Mouse (Mus musculus): ENCODE measurements around the gene Tmem79.
"Not testable (repeated sequence)": the region's sequence is repeated elsewhere in the genome, so short reads cannot be mapped to it uniquely, and the experiment has no call there.

Tmem79 gene

DNA sequence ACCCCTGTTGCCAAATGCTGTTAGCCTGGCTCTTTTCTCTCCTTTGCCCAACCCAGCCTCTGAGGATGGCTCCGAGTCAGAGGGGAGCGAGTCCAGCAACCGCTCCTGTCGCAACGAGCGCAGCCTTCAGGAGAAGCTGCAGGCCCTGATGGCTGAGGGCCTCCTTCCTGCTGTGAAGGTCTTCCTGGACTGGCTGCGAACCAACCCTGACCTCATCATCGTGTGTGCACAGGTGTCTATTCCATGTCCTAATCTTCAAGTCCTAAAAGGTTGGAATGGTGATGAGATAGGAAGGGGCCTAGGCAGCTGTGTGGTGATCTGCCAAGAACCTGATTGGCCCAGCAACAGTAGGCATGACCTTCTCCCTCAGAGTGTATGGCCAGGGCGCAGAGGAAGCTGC is 17.0 kb upstream of the Tmem79 start:
- no peak for DNase-seq

GRCm38 (mm10) chr3:88350732-88351131 is 14.8 kb upstream of the Tmem79 start:
- DNase-seq: no peak

GRCm38 (mm10) chr3:88339006-88339405 is 3.1 kb upstream of the Tmem79 start:
- DNase-seq: no peak

GRCm38 (mm10) chr3:88338316-88338715 is 2.4 kb upstream of the Tmem79 start:
- no peak for DNase-seq

GRCm38 (mm10) chr3:88337367-88338020 is 1.5 kb upstream of the Tmem79 start:
- DNase-seq: no peak

DNA sequence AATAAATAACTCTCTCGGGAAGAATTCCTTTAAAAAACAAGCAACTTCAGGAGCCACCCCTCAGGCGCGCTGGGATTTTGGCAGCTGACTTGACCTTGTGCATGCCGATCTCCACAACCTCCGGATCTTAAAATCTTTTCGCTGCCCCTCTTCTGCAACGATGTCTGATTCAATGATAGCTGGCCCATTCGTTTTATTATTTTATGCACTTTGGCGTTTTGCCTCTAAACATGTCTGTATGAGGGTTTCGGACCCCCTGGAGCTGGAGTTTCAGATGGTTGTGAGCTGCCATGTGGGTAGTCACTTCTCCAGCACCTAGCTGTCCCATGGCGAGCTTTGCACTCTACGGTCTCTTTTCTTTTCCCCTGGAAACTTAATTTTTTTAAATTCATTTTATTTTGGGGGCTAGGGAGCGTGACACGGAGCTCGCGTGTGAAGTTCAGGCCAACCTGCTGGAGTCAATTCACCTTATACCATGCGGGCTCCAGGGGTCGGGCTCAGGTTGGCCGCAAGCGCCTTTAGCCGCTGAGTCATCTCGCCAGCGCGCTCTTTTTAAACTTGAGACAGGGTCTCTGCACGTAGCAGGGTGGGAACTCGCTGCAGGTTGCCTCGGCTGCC is 403 bp downstream of the Tmem79 start:
- DNase-seq: no peak

- DNase-seq: no peak
These were observed 979 bp downstream of the Tmem79 start for GRCm38 (mm10) chr3:88334902-88335435.

DNA sequence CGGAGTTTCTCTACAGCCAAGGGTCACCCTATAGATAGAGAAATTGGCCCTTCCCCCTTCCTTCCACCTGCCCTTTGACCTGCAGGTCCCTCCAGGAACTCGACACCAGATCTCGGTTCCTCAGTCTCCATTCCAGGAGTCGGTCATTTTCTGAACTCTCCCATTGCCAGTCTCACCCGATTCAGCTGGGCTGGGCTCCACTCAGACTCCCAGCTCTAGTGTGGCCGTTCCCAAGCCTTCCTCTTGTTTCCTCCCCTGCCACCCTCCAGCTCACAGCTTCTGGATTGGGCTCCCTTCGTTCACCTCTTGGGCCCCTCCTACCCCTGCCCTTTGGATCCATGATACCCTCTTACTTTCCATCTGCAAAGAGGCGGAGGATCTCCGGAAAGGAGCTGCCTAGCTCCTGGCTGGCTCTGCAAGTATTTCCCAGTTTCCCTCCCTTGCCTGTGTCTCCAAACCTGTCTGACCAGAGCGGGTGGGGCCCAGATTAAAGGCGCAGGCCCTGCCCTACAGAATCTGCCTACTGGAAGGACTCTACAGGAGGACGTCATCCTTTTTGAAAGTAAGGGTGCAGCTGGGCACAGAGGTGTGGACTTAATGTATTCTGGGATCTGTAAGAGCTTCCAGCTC is 1.8 kb downstream of the Tmem79 start:
- peak; percentile 56 to 74 for DNase-seq

GRCm38 (mm10) chr3:88331282-88331681 is 4.7 kb downstream of the Tmem79 start:
- DNase-seq: peak in 1 of 2 experiments; percentile 59

GRCm38 (mm10) chr3:88328956-88329355 is 7.0 kb downstream of the Tmem79 start:
- DNase-seq: no peak

DNA sequence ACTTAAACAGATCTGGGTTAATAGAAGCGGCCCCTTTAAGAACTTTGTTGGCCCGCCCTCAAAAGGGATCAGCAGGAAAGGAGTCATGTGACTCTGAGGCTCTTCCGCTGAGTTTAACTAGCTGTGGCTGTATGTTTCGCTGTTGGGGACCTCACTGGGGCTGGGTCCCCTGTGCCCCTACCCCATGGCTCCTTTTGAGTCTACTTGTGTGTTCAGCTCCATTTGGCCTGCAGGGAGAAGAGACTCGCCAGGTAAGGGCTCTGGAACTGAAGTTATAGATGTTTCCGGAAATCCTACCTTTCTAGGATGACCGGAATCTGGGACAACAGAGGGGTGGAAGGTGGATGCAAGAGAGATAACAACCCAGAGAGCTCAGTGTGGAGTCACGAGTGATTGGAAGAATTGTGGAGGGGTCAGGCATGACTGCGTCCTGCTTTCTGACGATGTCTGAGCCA is 11.0 kb downstream of the Tmem79 start, which contains the start of gene Glmp:
Gene Glmp, plus strand, starts transcription at position 73 of the 455 bp plus-strand sequence.
- peak; percentile 58 to 64 for DNase-seq

- DNase-seq: no peak
These were observed 36.8 kb downstream of the Tmem79 start for GRCm38 (mm10) chr3:88299172-88299571.

DNA sequence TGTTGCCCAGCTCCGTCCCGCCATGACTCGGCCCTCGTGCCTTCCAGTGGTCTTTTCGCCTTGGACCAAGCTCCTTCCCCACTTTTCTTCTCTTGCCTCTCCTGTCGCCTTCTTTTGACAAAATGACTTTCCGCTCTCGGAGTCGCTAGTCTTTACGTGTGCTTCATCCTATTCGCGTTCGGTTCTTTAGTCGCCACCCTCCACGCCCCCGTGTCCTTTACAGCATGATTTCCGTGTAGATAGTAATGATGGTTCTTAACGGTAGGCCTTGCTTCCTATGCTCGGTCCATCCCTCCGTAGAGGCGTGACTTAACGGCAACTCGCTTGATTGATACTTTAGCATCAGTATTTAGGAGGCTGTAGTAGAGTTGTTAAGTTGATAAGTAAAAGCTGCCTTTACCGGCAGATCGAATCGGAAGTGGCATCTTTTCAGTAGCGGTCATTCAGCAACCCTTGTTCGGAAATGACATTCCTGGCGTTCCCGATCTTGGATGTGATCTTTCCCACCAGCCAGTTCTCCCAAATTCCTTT is 38.6 kb downstream of the Tmem79 start:
- peak in 1 of 2 experiments; percentile 24 for DNase-seq

DNA sequence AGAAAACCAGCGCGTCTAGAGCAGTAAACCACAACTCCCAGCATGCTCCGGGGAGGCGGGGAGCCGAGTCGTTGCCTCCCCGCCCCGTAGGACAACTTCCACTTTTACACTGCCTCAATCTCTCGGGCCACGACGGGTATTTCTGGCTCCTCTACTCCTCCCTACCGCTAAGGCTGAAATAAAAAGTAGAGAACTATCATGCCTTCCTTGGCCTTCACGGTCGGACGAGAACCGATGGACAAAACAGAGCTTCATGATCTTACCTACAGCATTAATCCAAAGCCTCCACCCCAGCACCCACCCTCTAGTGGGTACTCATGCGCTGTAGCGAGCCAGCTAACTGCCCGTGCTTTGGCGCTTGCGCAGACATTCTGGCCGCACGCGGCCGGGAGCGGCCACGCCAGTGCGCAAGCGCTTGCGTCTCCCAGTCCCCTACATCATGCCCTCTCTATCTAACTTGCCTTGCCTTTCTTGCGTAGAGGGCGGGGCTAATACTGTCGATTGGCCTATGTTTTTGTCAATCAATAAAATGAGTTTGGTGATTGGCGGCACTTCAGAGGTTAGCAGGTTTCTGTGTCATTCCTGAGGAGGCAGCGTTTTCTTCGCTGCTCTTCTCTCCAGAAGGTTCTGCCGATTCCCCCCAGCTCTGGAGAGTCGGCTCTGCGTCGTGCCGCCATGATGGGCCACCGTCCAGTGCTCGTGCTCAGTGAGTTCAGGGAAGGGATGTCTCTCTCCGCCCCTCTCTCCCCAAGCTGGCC is 39.2 kb downstream of the Tmem79 start, which contains the start of the genes Tsacc and Cct3:
Gene Tsacc, minus strand, starts transcription at position 439 of the 758 bp plus-strand sequence.
Gene Cct3, plus strand, starts transcription at position 556 of the 758 bp plus-strand sequence.
- peak; percentile 96 to 98 for DNase-seq

- no peak for DNase-seq
These were observed 39.8 kb downstream of the Tmem79 start for GRCm38 (mm10) chr3:88296110-88296560.

DNA sequence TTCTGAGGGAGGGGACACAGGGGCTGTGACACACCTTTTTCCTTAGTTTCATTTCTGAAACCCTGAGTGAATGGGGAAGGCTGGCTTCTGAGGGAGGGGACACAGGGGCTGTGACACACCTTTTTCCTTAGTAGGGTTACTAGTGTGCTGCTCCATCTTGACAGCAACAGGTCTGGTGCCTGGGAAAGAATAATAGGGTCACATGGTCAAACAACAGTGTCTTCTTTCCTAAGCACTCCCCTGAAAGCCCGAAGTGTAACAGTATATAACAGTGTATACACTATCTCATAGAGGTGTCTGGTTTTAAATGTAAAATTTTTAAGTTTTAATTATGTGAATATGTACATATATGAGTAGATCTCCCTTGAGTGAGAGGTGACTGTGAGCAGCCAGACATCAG is 40.7 kb downstream of the Tmem79 start:
- not testable (repeated sequence) for DNase-seq

DNA sequence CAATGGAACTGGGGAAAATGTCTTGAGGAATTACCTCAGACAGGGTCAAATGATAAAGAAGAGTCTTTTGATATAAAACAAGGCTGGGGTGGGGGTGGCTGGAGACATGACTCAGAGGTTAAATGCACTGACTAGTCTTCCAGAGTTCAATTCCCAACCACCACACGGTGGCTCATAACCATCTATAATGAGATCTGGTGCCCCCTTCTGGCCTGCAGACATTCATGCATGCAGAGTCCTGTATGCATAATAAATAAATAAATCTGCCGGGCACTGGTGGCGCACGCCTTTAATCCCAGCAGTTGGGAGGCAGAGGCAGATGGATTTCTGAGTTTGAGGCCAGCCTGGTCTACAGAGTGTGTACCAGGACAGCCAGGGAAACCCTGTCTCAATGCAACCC is 44.0 kb downstream of the Tmem79 start:
- peak; percentile 29 to 55 for DNase-seq

- DNase-seq: peak; percentile 73 to 81
These were observed 47.7 kb downstream of the Tmem79 start for GRCm38 (mm10) chr3:88288133-88288713.

DNA sequence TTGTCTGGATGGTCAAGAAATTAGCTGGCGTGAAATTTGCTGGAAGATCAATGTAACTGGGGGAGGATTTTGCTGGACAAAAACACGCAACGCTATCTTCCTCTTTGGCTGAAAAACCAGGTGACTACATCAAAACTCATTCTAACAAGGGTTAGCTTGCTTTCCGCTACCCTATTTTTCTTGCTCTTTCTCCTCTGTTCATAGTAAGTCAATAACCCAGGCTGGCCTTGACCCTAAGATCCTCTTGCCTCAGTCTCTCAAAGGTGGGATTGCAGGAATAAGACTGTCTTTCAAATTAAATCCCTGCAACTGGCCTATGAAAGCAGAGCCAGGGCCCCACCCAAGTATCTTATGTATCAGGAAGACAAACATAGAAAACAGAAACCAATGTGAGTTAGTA is 48.8 kb downstream of the Tmem79 start, which contains the start of gene Gm38392:
Gene Gm38392, minus strand, starts transcription at position 101 of the 400 bp plus-strand sequence.
- no peak for DNase-seq

DNA sequence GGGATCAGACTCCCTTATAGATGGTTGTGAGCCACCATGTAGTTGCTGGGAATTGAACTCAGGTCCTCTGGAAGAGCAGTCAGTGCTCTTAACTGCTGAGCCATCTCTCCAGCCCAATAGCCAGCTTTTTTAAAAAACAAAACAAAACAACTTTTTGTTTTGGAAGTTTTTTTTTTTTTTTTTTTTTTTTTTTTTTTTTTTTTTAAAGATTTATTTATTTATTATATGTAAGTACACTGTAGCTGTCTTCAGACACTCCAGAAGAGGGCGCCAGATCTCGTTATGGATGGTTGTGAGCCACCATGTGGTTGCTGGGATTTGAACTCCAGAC is 50.4 kb downstream of the Tmem79 start:
- not testable (repeated sequence) for DNase-seq

DNA sequence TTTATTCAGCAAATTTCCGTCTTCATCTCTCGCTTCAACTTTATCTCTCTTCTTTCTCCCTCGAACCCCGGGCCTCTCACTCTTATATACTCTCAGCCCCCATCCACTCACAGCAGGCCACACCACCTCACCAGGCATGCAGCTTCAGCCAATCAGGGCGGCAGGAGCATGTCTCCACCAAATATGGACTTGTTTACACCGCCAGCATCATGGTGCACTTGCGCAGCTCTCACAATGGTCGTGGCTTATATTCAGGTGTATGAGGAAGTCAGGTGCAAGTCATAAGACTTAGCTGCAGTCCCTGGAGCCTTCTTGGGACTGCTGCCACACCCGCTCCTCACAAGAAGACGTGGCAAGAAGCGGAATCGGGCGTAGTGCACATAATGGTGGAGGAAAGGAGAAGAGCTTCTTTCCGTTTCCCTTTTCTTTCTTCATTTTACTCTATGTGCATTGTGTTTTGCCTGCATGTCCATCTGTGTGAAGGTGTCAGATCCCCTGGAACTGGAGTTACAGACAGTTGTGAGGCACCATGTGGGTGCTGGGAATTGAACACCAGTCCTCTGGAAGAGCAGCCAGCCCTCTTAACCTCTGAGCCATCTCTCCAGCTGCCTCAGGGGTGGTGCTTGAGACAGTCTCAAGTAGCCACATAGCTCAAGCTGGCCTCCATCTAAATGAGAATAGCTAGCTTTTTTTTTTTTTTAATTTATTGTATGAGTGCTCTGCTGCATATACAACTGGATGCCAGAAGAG is 51.0 kb downstream of the Tmem79 start:
- not testable (repeated sequence) for DNase-seq

Measured in lung, adult 18-20 months (tissue).